Mouse (Mus musculus) intestine, embryonic 16.5 days (tissue): ENCODE measurements at regions not wholly inside any gene's neighbourhood (a gene's known extent, or its start where the extent isn't known, plus 50 kb on each side); places are given as distances from the start of the nearest gene placed in this dataset.

ENCODE experiments used
- ATAC-seq: fragments of 200-750 bp; cut with Nextera tagmentation; 2 replicates; pipeline ENCODE4 v1.8.0; 2017; ENCODE audit warnings: moderate TSS enrichment, moderate library complexity
- H3K27ac ChIP-seq: fragments of 300-500 bp; sonication (generic); 2 replicates; pipeline ENCODE4 v1.5.1; 2014; ENCODE audit warnings: mild to moderate bottlenecking, low read length
- H3K27me3 ChIP-seq: fragments of 300-500 bp; sonication (generic); replicated peaks from 2 replicates; pipeline ENCODE4 v1.6.1; 2014; ENCODE audit warnings: low read length, control low read depth, mixed read lengths; ENCODE audit not compliant: control insufficient read depth, insufficient read depth
- H3K36me3 ChIP-seq: fragments of 300-500 bp; sonication (generic); 2 replicates; pipeline ENCODE4 v1.6.1; 2014; ENCODE audit warnings: low read length, control low read depth; ENCODE audit not compliant: control insufficient read depth, insufficient read depth
- H3K4me1 ChIP-seq: fragments of 300-500 bp; sonication (generic); 2 replicates; pipeline ENCODE4 v1.6.1; 2014; ENCODE audit warnings: low read length, control low read depth, mixed read lengths; ENCODE audit not compliant: control insufficient read depth, insufficient read depth
- H3K4me2 ChIP-seq: fragments of 300-500 bp; sonication (generic); 2 replicates; pipeline ENCODE4 v1.6.1; 2014; ENCODE audit warnings: low read depth, low read length, control low read depth
- H3K4me3 ChIP-seq: fragments of 300-500 bp; sonication (generic); 2 replicates; pipeline ENCODE4 v1.5.1; 2014; ENCODE audit warnings: mild to moderate bottlenecking, low read length
- H3K9ac ChIP-seq: fragments of 300-500 bp; sonication (generic); 2 replicates; pipeline ENCODE4 v1.6.1; 2014; ENCODE audit warnings: low read depth, low read length
- H3K9me3 ChIP-seq: fragments of 300-500 bp; sonication (generic); 2 replicates; pipeline ENCODE4 v1.6.1; 2016; ENCODE audit warnings: low read length, control low read depth; ENCODE audit not compliant: control insufficient read depth
- WGBS: fragments of 180-500 bp; shearing (Covaris S2); extraction: QIAGEN DNeasy Blood & Tissue Kit; methylation state at CpG from one replicate; pipeline ENCODE4 v1.1.7; 2014; 5-methylcytosine and 5-hydroxymethylcytosine counted together

- Histone ChIP-seq H3K9ac (no peak overlapping the region), H3K36me3 (no peaks in the 10 kb centered on the region), H3K4me1 (no peaks in the 10 kb centered on the region), H3K27ac (no peak overlapping the region), H3K4me2 (no peak overlapping the region), H3K27me3 (no peaks in the 10 kb centered on the region), H3K9me3 (no peaks in the 10 kb centered on the region), H3K4me3 (no peak overlapping the region)
- WGBS, result 52% methylated on average over 3 of the region's 3 CpGs
- ATAC-seq, result no peak
These were observed 199.6 kb downstream of the Map2k4 start for GRCm38 (mm10) chr11:65588491-65588890.

GRCm38 (mm10) chr11:65567831-65568230 lies 220.3 kb downstream of the Map2k4 start:
- 91% methylated on average over 9 of the region's 9 CpGs for WGBS
- no peak overlapping the region for H3K4me3 ChIP-seq
- no peak for ATAC-seq
- no peaks in the 10 kb centered on the region for H3K36me3 ChIP-seq
- no peaks in the 10 kb centered on the region for H3K4me1 ChIP-seq
- H3K9me3 ChIP-seq, result no peaks in the 10 kb centered on the region
- H3K27ac ChIP-seq, result no peak overlapping the region
- no peaks in the 10 kb centered on the region for H3K27me3 ChIP-seq
- H3K9ac ChIP-seq, result no peak overlapping the region
- no peak overlapping the region for H3K4me2 ChIP-seq

GRCm38 (mm10) chr11:65558236-65558635 lies 229.9 kb downstream of the Map2k4 start:
- Histone ChIP-seq H3K36me3 (no peaks in the 10 kb centered on the region), H3K4me2 (no peak overlapping the region), H3K9me3 (no peaks in the 10 kb centered on the region), H3K27me3 (no peaks in the 10 kb centered on the region), H3K27ac (no peak overlapping the region), H3K4me1 (no peaks in the 10 kb centered on the region), H3K4me3 (no peak overlapping the region), H3K9ac (no peak overlapping the region)
- no peak for ATAC-seq
- WGBS, result 67% methylated on average over 4 of the region's 4 CpGs

GRCm38 (mm10) chr11:65551073-65551472 lies 237.0 kb downstream of the Map2k4 start:
- Histone ChIP-seq H3K4me3 (no peak overlapping the region), H3K27me3 (no peaks in the 10 kb centered on the region), H3K4me2 (no peak overlapping the region), H3K36me3 (no peaks in the 10 kb centered on the region), H3K4me1 (no peaks in the 10 kb centered on the region), H3K27ac (no peak overlapping the region), H3K9ac (no peak overlapping the region), H3K9me3 (no peaks in the 10 kb centered on the region)
- WGBS, result 57% methylated on average over 6 of the region's 6 CpGs
- no peak for ATAC-seq

- Histone ChIP-seq H3K9ac (no peak overlapping the region), H3K4me1 (no peaks in the 10 kb centered on the region), H3K4me2 (no peak overlapping the region), H3K27ac (no peak overlapping the region), H3K27me3 (no peaks in the 10 kb centered on the region), H3K9me3 (no peaks in the 10 kb centered on the region), H3K4me3 (no peak overlapping the region), H3K36me3 (no peaks in the 10 kb centered on the region)
- WGBS, result 69% methylated on average over 5 of the region's 5 CpGs
- no peak for ATAC-seq
These were observed 243.8 kb downstream of the Map2k4 start for GRCm38 (mm10) chr11:65544281-65544680.

GRCm38 (mm10) chr11:65543581-65543980 lies 244.5 kb downstream of the Map2k4 start:
- no peak overlapping the region for H3K27ac ChIP-seq
- no peaks in the 10 kb centered on the region for H3K27me3 ChIP-seq
- ATAC-seq, result no peak
- H3K36me3 ChIP-seq, result no peaks in the 10 kb centered on the region
- no peak overlapping the region for H3K9ac ChIP-seq
- H3K4me3 ChIP-seq, result no peak overlapping the region
- no peaks in the 10 kb centered on the region for H3K4me1 ChIP-seq
- H3K4me2 ChIP-seq, result no peak overlapping the region
- no peaks in the 10 kb centered on the region for H3K9me3 ChIP-seq
- WGBS, result 76% methylated on average over 3 of the region's 3 CpGs

- no peak overlapping the region for H3K4me2 ChIP-seq
- H3K27me3 ChIP-seq, result no peaks in the 10 kb centered on the region
- no peak for ATAC-seq
- H3K9me3 ChIP-seq, result no peaks in the 10 kb centered on the region
- no peak overlapping the region for H3K27ac ChIP-seq
- H3K9ac ChIP-seq, result no peak overlapping the region; the same call in 1 of the 2 replicates
- no peaks in the 10 kb centered on the region for H3K4me1 ChIP-seq
- H3K36me3 ChIP-seq, result no peaks in the 10 kb centered on the region
- WGBS, result 62% methylated on average over 16 of the region's 16 CpGs
- no peak overlapping the region for H3K4me3 ChIP-seq
These were observed 251.0 kb downstream of the Map2k4 start for GRCm38 (mm10) chr11:65537046-65537630.

GRCm38 (mm10) chr11:65535726-65536442 lies 252.2 kb downstream of the Map2k4 start:
- Histone ChIP-seq H3K36me3 (no peaks in the 10 kb centered on the region), H3K27ac (no peak overlapping the region), H3K4me3 (no peak overlapping the region), H3K9ac (no peak overlapping the region), H3K27me3 (no peaks in the 10 kb centered on the region), H3K4me2 (no peak overlapping the region), H3K4me1 (no peaks in the 10 kb centered on the region), H3K9me3 (no peaks in the 10 kb centered on the region)
- WGBS, result 85% methylated on average over 8 of the region's 8 CpGs
- ATAC-seq, result no peak

GRCm38 (mm10) chr11:65530744-65531143 lies 257.4 kb downstream of the Map2k4 start:
- no peak overlapping the region for H3K4me3 ChIP-seq
- no peaks in the 10 kb centered on the region for H3K9me3 ChIP-seq
- H3K4me2 ChIP-seq, result no peak overlapping the region
- H3K27ac ChIP-seq, result no peak overlapping the region
- 81% methylated on average over 5 of the region's 5 CpGs for WGBS
- ATAC-seq, result no peak
- H3K9ac ChIP-seq, result no peak overlapping the region
- H3K27me3 ChIP-seq, result no peaks in the 10 kb centered on the region
- H3K4me1 ChIP-seq, result no peaks in the 10 kb centered on the region
- H3K36me3 ChIP-seq, result no peaks in the 10 kb centered on the region
